Mouse (Mus musculus): ENCODE data around the gene Hao1. TPM values are rescaled to one million over a fixed set of nuclear protein-coding genes. Genes with fewer than 3 reads are reported as not detected.

The Hao1 gene
- total and polyA plus RNA-seq, 2 experiments from 2014 or later = 0.23 TPM; not detected in 1

DNA sequence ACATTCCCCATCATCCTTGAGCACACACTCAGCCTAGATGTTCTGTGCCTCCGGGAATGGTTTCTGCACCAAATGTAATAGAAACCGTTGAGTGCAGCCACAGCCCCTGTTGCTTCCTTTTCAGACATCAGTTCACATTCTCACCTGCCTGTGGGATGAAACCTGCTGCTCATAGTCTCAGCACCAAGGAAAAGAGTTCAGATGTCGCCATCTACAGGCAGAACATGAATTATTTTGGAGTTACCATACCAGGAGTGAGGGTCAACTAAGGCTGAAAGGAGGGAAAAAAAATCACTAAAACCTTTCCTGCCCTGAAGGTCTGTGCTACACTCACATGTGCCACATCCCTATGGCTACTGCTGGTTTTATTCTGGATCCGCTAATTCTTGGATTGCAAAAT, 71.5 kb downstream of the Hao1 start:
- Histone ChIP-seq H3K9me3 (ENCODE audit: low read length) (no peaks in the 10 kb centered on the region), H3K4me1 (ENCODE audit: insufficient read depth, low read length) (no peaks in the 10 kb centered on the region), H3K9ac (replicated peaks; ENCODE audit: low read length, poor library complexity, severe bottlenecking) (no peak overlapping the region), H3K27ac (ENCODE audit: low read depth, low read length) (no peak overlapping the region), H3K36me3 (ENCODE audit: insufficient read depth, low read length) (no peaks in the 10 kb centered on the region), H3K27me3 (ENCODE audit: insufficient read depth, low read length) (no peaks in the 10 kb centered on the region), H3K4me2 (ENCODE audit: low read depth, low read length, poor library complexity, severe bottlenecking) (no peak overlapping the region), H3K4me3 (ENCODE audit: low read depth, low read length) (no peak overlapping the region)
- ATAC-seq (ENCODE audit: low FRiP score) = peak; percentile 45; the same call in 1 of the 2 replicates
- WGBS = 43% methylated on average over 4 of the region's 4 CpGs
- peak; percentile 71 for DNase-seq (ENCODE audit: low spot score)
- peak; percentile 86 for TF ChIP-seq CTCF (IDR thresholded peaks at IDR 0.05)

DNA sequence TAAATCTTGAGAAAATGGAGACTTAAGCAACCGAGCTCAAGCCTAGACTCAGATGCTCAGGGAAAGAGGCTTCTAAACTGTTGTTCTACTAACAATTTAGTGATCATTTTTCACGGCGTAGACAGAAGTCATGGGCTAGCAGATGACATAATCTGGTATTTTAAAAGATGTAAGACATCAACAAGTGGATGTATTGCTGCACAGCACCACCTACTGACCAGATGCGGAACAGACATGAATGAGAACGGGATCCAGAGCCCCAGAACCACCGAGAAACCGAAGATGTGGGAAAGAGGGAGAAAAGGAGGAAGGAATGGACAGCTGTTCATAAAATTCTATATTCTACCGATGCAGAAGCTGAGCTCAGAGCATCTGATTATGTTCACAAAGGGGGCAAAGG, 72.4 kb downstream of the Hao1 start:
- no peak overlapping the region for H3K27ac ChIP-seq (ENCODE audit: low read depth, low read length)
- H3K36me3 ChIP-seq (ENCODE audit: insufficient read depth, low read length) = no peaks in the 10 kb centered on the region
- no peaks in the 10 kb centered on the region for H3K27me3 ChIP-seq (ENCODE audit: insufficient read depth, low read length)
- no peaks in the 10 kb centered on the region for H3K4me1 ChIP-seq (ENCODE audit: insufficient read depth, low read length)
- H3K4me3 ChIP-seq (ENCODE audit: low read depth, low read length) = no peak overlapping the region
- peak; percentile 92 for TF ChIP-seq CTCF (IDR thresholded peaks at IDR 0.05)
- H3K4me2 ChIP-seq (ENCODE audit: low read depth, low read length, poor library complexity, severe bottlenecking) = no peak overlapping the region
- no peaks in the 10 kb centered on the region for H3K9me3 ChIP-seq (ENCODE audit: low read length)
- WGBS = 11% methylated on average over 8 of the region's 8 CpGs
- peak; percentile 84 for DNase-seq (ENCODE audit: low spot score)
- H3K9ac ChIP-seq (replicated peaks; ENCODE audit: low read length, poor library complexity, severe bottlenecking) = no peak overlapping the region
- peak; percentile 65; the same call in 1 of the 2 replicates for ATAC-seq (ENCODE audit: low FRiP score)

DNA sequence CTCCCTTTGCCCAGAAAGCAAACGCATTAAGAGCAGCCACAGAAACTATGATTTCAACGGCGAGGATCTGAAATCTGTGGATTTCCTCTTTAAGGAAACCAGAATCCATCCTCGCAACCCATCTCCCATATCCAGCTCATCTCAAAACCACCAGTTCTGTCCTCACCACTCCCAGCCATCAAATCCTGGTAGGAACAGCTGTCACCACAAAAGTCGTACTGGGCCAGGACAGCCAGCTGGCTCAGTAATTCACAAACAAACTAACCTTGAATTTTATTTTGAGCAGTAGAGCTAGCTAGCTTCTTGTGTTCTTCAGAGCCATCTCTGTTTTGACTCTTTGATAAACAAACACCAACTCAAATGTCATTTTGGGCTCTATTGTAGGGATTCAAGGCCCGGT, 73.0 kb downstream of the Hao1 start:
- Histone ChIP-seq H3K4me1 (ENCODE audit: insufficient read depth, low read length) (no peaks in the 10 kb centered on the region), H3K27me3 (ENCODE audit: insufficient read depth, low read length) (no peaks in the 10 kb centered on the region), H3K27ac (ENCODE audit: low read depth, low read length) (no peak overlapping the region), H3K4me2 (ENCODE audit: low read depth, low read length, poor library complexity, severe bottlenecking) (no peak overlapping the region), H3K36me3 (ENCODE audit: insufficient read depth, low read length) (no peaks in the 10 kb centered on the region), H3K4me3 (ENCODE audit: low read depth, low read length) (no peak overlapping the region), H3K9me3 (ENCODE audit: low read length) (no peaks in the 10 kb centered on the region), H3K9ac (replicated peaks; ENCODE audit: low read length, poor library complexity, severe bottlenecking) (no peak overlapping the region)
- WGBS = 93% methylated on average over 6 of the region's 6 CpGs
- TF ChIP-seq CTCF (IDR thresholded peaks at IDR 0.05) = no peak
- no peak for ATAC-seq (ENCODE audit: low FRiP score)
- DNase-seq (ENCODE audit: low spot score) = no peak

DNA sequence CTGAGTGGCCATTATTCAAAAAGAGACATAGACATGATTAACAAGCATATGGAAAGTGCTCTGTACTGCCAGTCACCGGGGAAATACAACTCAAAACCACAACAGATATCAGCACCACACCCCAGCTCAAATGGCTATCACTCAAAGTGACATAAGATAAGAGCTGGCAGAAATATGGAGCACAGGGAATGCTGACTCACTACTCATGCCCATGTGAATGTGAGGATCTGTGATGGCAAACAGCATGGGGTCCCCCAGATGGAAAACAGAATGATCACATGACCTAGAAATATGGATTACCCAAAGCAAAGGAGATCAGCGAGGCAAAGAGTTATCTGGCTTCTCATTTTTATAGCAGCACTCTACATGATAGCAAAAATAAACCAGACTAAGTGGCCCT, 89.0 kb downstream of the Hao1 start:
- Histone ChIP-seq H3K4me1 (ENCODE audit: insufficient read depth, low read length) (no peaks in the 10 kb centered on the region), H3K27ac (ENCODE audit: low read depth, low read length) (no peak overlapping the region), H3K4me3 (ENCODE audit: low read depth, low read length) (no peak overlapping the region), H3K4me2 (ENCODE audit: low read depth, low read length, poor library complexity, severe bottlenecking) (no peak overlapping the region), H3K27me3 (ENCODE audit: insufficient read depth, low read length) (no peaks in the 10 kb centered on the region), H3K9me3 (ENCODE audit: low read length) (no peaks in the 10 kb centered on the region), H3K36me3 (ENCODE audit: insufficient read depth, low read length) (no peaks in the 10 kb centered on the region), H3K9ac (replicated peaks; ENCODE audit: low read length, poor library complexity, severe bottlenecking) (no peak overlapping the region)
- WGBS = 87% methylated on average over 2 of the region's 2 CpGs
- no peak for TF ChIP-seq CTCF (IDR thresholded peaks at IDR 0.05)
- DNase-seq (ENCODE audit: low spot score) (no peak), ATAC-seq (ENCODE audit: low FRiP score) (no peak)

DNA sequence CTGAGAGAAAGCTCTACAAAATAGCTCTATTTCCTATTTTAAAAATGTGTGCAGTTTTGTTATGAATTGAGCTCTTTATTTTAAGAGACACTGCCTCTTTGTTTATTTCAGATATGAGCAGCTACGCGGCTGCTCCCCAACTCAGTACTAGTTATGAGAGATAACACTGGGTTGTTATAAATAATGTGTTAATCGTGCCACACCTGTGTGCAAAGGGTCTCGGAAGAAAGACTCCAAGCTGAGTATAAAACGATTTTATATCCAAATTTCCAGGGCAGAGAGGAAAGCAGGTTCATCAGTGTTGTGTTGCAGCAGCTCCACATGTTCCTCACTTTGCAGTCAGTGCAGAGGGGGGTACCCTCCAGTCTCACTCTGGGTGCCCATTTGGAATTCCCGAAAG, 91.8 kb downstream of the Hao1 start:
- DNase-seq (ENCODE audit: low spot score) (no peak), ATAC-seq (ENCODE audit: low FRiP score) (no peak)
- Histone ChIP-seq H3K36me3 (ENCODE audit: insufficient read depth, low read length) (no peaks in the 10 kb centered on the region), H3K9me3 (ENCODE audit: low read length) (no peaks in the 10 kb centered on the region), H3K27me3 (ENCODE audit: insufficient read depth, low read length) (no peaks in the 10 kb centered on the region), H3K4me2 (ENCODE audit: low read depth, low read length, poor library complexity, severe bottlenecking) (no peak overlapping the region), H3K9ac (replicated peaks; ENCODE audit: low read length, poor library complexity, severe bottlenecking) (no peak overlapping the region), H3K4me3 (ENCODE audit: low read depth, low read length) (no peak overlapping the region), H3K27ac (ENCODE audit: low read depth, low read length) (no peak overlapping the region), H3K4me1 (ENCODE audit: insufficient read depth, low read length) (no peaks in the 10 kb centered on the region)
- no peak for TF ChIP-seq CTCF (IDR thresholded peaks at IDR 0.05)
- 86% methylated on average over 6 of the region's 6 CpGs for WGBS

DNA sequence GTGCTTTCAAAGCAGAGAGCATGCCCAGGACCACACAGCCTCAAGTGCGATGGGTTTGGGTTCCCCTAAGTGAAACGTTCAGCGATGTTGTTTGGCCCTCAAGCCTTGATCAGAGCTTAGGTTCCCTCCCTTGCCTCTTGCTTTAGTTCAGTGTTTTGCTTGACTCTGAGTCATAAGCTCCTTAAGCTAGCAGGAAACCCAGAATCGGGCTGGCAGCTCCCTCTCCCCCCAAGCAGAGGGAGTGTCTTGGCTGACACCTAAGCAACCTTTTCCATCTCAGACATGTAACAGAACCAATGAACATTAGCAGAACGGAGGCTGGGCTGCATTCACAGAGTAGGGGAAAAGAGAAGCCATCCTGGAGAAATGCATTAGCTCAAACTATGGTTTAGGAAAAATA, 93.3 kb downstream of the Hao1 start:
- ATAC-seq (ENCODE audit: low FRiP score) (no peak), DNase-seq (ENCODE audit: low spot score) (no peak)
- Histone ChIP-seq H3K9me3 (ENCODE audit: low read length) (no peaks in the 10 kb centered on the region), H3K4me2 (ENCODE audit: low read depth, low read length, poor library complexity, severe bottlenecking) (no peak overlapping the region), H3K9ac (replicated peaks; ENCODE audit: low read length, poor library complexity, severe bottlenecking) (no peak overlapping the region), H3K4me3 (ENCODE audit: low read depth, low read length) (no peak overlapping the region), H3K36me3 (ENCODE audit: insufficient read depth, low read length) (no peaks in the 10 kb centered on the region), H3K27me3 (ENCODE audit: insufficient read depth, low read length) (no peaks in the 10 kb centered on the region), H3K27ac (ENCODE audit: low read depth, low read length) (no peak overlapping the region), H3K4me1 (ENCODE audit: insufficient read depth, low read length) (0 out of 2 replicates have a peak, but pooled peaks cover 5% of the 10 kb centered on the region)
- WGBS = 73% methylated on average over 5 of the region's 5 CpGs
- TF ChIP-seq CTCF (IDR thresholded peaks at IDR 0.05) = no peak

Measured in midbrain, postnatal 0 days (tissue).